Mouse (Mus musculus) forebrain, postnatal 0 days (tissue): ENCODE results near the gene Rusc1. TPM values are rescaled to one million over a fixed set of nuclear protein-coding genes. Genes with fewer than 3 reads are reported as not detected.

Experiments used
- ATAC-seq: fragments of 200-750 bp; cut with Nextera tagmentation; 2 replicates; pipeline ENCODE4 v1.8.0; 2017; ENCODE audit warnings: mild to moderate bottlenecking, moderate library complexity
- DNase-seq: peaks from one replicate; pipeline ENCODE4 v3.0.0-alpha.2; 2015
- H3K27ac ChIP-seq: fragments of 300-500 bp; sonication (generic); 2 replicates; pipeline ENCODE4 v1.5.1; 2014; ENCODE audit warnings: low read depth, mild to moderate bottlenecking, antibody characterized with exemption, low read length, moderate library complexity, mixed read lengths
- H3K27me3 ChIP-seq: fragments of 300-500 bp; sonication (generic); 2 replicates; pipeline ENCODE4 v1.6.1; 2014; ENCODE audit warnings: mild to moderate bottlenecking, low read length, mixed read lengths; ENCODE audit not compliant: insufficient read depth
- H3K36me3 ChIP-seq: fragments of 300-500 bp; sonication (generic); 2 replicates; pipeline ENCODE4 v1.6.1; 2014; ENCODE audit warnings: mild to moderate bottlenecking, moderate library complexity; ENCODE audit not compliant: insufficient read depth
- H3K4me1 ChIP-seq: fragments of 300-500 bp; sonication (generic); 2 replicates; pipeline ENCODE4 v1.6.1; 2014; ENCODE audit warnings: antibody characterized with exemption; ENCODE audit not compliant: insufficient read depth
- H3K4me2 ChIP-seq: fragments of 300-500 bp; sonication (generic); 2 replicates; pipeline ENCODE4 v1.6.1; 2014; ENCODE audit warnings: low read depth, mild to moderate bottlenecking, moderate library complexity
- H3K4me3 ChIP-seq: fragments of 300-500 bp; sonication (generic); 2 replicates; pipeline ENCODE4 v1.5.1; 2014; ENCODE audit warnings: low read depth, low read length, mixed read lengths
- H3K9ac ChIP-seq: fragments of 300-500 bp; sonication (generic); 2 replicates; pipeline ENCODE4 v1.6.1; 2014; ENCODE audit warnings: mild to moderate bottlenecking
- H3K9me3 ChIP-seq: fragments of 300-500 bp; sonication (generic); 2 replicates; pipeline ENCODE4 v1.6.1; 2016; ENCODE audit warnings: low read length
- CTCF ChIP-seq: sonication (generic); IDR thresholded peaks from 2 replicates; pipeline ENCODE4 v1.5.1; 2016; ENCODE audit warnings: antibody characterized with exemption, control low read depth, low read depth
- WGBS: fragments of 180-500 bp; shearing (Covaris S2); extraction: QIAGEN DNeasy Blood & Tissue Kit; methylation state at CpG from one replicate; pipeline ENCODE4 v1.1.7; 2014; 5-methylcytosine and 5-hydroxymethylcytosine counted together
- polyA plus RNA-seq: library from polyadenylated mRNA; unstranded; fragments of >200 nt; fragmentation: Nextera tagmentation; extraction: Ambion mirVana; gene quantifications from 2 replicates; pipeline ENCODE4 v1.2.1, GENCODE M21; 2015
- total RNA-seq: library from RNA; depleted of rRNA; stranded (reverse); fragments of >200 nt; gene quantifications from 2 replicates; pipeline ENCODE4 v1.2.3, GENCODE M21; 2014

Rusc1 gene
- total and polyA plus RNA-seq, 2 experiments from 2014 or later = 101 to 158 TPM

DNA sequence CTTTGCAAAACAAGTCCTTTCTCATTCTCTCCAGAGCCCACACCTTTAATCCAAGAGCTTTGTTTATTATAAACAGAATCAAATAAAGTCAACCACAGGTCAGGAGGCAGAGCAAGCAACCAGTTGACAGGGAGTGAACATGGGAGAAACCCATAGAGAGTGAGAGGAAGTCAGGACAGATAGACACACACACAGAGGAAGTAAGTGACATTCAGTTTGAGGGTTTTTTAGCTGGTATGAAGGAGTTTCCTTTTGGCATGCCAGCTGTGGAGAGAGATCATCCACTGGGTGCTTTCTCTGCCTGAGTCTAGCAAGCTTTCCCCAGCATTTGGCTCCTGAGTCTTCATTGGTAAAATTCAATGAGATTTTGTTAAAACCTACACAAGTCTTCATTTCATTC lies 13.8 kb upstream of the Rusc1 start:
- Histone ChIP-seq H3K4me1 (no peaks in the 10 kb centered on the region), H3K4me3 (no peak overlapping the region), H3K27me3 (no peaks in the 10 kb centered on the region), H3K4me2 (no peak overlapping the region), H3K27ac (no peak overlapping the region), H3K36me3 (no peaks in the 10 kb centered on the region), H3K9me3 (no peaks in the 10 kb centered on the region), H3K9ac (no peak overlapping the region)
- no peak for ATAC-seq
- TF ChIP-seq CTCF = no peak
- DNase-seq = no peak

DNA sequence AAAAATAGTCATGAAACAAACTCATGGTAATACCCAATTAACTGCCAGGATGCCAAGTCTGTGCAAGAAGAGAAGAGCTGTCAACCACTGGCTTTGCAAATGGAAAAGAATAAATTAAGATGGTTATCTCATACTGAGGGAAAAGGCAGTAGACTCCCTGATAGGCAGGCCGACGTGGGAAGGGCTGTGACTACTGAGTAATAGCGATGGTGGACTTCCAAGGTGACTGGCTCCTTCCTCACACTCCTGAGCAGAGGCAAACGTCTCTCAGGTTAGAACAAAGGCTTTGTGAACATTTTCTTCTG lies 10.1 kb upstream of the Rusc1 start:
- ATAC-seq (no peak), DNase-seq (no peak)
- 75% methylated on average over 4 of the region's 4 CpGs for WGBS
- Histone ChIP-seq H3K27ac (no peak overlapping the region), H3K4me2 (no peak overlapping the region), H3K9ac (no peak overlapping the region), H3K27me3 (no peaks in the 10 kb centered on the region), H3K36me3 (peaks cover 11% of the 10 kb centered on the region), H3K4me1 (peaks cover 15% of the 10 kb centered on the region; the same call in 1 of the 2 replicates), H3K4me3 (no peak overlapping the region), H3K9me3 (no peaks in the 10 kb centered on the region)
- TF ChIP-seq CTCF = no peak

DNA sequence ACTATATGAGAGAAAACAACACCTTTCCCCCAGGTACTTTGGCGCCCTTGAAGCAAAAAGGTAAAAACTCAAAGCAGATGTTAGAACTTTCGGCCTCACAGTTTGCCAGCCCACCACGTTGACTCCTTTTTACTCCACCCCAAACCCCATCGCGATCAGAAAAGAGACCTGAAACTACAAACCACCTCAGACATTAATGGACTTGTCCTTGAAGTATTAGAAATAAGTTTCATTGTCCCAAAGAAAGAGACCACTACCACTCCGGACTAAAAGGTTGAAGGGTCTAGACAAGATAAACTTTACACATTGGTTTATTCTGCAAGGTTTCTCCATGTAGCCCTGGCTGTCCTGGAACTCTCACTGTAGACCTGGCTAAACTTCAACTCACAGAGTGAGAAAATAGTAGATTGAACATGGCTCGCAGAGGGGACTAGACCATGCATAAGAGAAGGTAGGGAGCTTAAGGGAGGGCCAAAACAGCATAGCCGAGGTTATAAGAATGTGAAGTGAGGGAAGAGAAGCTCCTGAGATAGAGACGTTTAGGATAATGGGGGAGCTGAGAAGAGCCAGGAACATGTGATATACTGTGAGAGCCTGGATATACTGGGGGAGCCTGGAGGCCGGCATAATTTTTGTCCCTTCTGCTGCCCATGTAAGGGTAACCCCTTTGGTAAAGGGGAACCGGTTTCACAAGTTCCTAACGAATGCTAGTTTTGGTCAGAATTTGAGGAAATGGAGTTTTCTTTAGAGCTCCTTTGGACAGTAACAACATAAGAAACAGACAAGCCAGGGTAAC lies 9.6 kb upstream of the Rusc1 start:
- no peak for DNase-seq
- WGBS = 65% methylated on average over 12 of the region's 12 CpGs
- Histone ChIP-seq H3K4me2 (peak overlapping the region; percentile 78), H3K36me3 (peaks cover 16% of the 10 kb centered on the region), H3K9me3 (no peaks in the 10 kb centered on the region), H3K4me3 (peak overlapping the region; percentile 61), H3K27ac (0 out of 2 replicates have a peak overlapping the region, but pooled peaks have one; percentile 35), H3K27me3 (no peaks in the 10 kb centered on the region), H3K9ac (no peak overlapping the region), H3K4me1 (peaks cover 15% of the 10 kb centered on the region; the same call in 1 of the 2 replicates)
- no peak for ATAC-seq
- no peak for TF ChIP-seq CTCF

DNA sequence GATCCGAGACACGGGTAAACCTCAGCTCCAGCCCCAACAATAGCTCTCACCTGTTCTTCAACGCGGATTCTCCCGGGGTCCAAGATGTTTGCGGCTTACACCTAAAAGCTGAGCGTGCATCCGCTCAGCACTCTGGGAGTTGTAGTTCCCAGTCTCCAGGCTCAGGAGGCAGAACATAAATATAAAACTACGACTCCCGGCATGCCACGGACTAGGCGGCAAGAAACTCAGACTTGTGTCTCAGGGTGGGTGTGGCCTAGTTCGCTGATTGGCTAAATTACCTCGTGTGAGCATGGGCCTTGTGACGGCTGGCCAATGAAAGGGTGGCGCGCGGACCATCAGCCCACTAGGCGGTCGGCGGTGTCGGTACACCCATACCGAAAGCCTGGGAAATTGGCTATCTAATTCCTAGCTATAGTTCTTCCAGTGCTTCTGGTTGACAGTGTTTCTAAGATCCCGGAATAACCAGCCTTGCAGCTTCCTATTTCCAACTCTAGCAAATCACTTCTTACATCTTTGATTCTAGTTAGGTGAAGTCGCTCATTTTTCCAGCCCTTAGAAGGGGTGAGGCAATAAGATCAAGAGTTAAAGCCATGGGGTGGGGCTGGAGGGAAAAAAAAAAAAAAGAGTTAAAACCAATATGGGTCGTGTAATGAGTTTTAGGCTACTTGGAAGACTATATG lies 8.8 kb upstream of the Rusc1 start, which contains the start of gene Fdps:
TSS of gene Fdps (minus strand) at position 148 of the 683 bp plus-strand sequence.
- H3K4me1 ChIP-seq = peaks cover 15% of the 10 kb centered on the region; the same call in 1 of the 2 replicates
- WGBS = under 1% methylated on average over 26 of the region's 26 CpGs
- peaks cover 23% of the 10 kb centered on the region for H3K36me3 ChIP-seq
- peak within 1 kb of the TSS; percentile 50 for H3K9ac ChIP-seq
- peak; percentile 56 for TF ChIP-seq CTCF
- no peaks in the 10 kb centered on the region for H3K27me3 ChIP-seq
- peak within 1 kb of the TSS; percentile 61 for H3K4me3 ChIP-seq
- peak within 1 kb of the TSS; percentile 55 for H3K27ac ChIP-seq
- ATAC-seq (peak; percentile 100), DNase-seq (peak; percentile 98)
- peak within 1 kb of the TSS; percentile 78 for H3K4me2 ChIP-seq
- no peaks in the 10 kb centered on the region for H3K9me3 ChIP-seq

DNA sequence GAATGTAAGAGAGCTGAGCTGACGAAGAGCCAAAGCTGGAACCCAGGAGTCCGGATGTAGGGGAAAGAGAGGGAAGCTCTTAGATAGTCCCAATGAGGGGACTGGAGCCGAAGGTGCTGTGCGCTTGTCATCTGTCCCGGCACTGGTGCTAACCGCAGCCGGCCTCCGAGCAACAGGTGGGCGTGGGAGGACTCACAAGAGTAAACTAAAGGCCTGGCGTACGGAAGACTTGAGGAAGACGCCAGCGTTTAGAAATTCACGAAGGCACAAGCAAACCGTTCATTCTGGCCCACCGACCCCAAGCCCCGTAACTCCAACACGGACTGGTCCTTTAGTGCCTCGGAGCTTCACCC lies 8.3 kb upstream of the Rusc1 start:
- Histone ChIP-seq H3K9ac (peak overlapping the region; percentile 50), H3K27me3 (no peaks in the 10 kb centered on the region), H3K27ac (peak overlapping the region; percentile 55), H3K36me3 (peaks cover 28% of the 10 kb centered on the region), H3K4me2 (peak overlapping the region; percentile 78), H3K4me3 (peak overlapping the region; percentile 61), H3K4me1 (peaks cover 15% of the 10 kb centered on the region; the same call in 1 of the 2 replicates), H3K9me3 (no peaks in the 10 kb centered on the region)
- no peak for TF ChIP-seq CTCF
- WGBS = under 1% methylated on average over 19 of the region's 19 CpGs
- DNase-seq = no peak
- peak; percentile 12 for ATAC-seq

DNA sequence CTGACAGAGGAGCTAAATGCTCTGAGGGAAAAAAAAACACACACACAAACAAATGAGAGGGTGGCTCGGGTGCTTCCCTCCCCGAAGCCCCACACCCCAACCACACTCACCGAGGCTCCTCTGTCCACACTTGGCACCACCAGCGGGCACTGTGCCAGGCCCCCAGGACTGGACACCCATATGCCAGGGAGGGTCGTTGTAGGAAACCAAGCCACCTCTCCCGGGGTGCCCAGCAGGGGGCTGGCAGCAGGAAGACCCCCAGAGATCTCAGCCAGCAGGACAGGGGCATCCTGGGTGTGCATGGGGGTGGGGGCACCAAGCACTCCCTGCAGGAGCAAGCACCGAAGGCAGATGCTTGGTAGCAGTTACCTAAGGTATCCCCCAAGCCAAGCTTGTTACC lies 7.7 kb upstream of the Rusc1 start, which contains the start of gene Gm43738:
TSS of gene Gm43738 (minus strand) at position 289 of the 400 bp plus-strand sequence.
- Histone ChIP-seq H3K4me2 (peak within 1 kb of the TSS; percentile 78), H3K4me1 (peaks cover 15% of the 10 kb centered on the region; the same call in 1 of the 2 replicates), H3K27me3 (no peaks in the 10 kb centered on the region), H3K9ac (peak within 1 kb of the TSS; percentile 50), H3K4me3 (peak within 1 kb of the TSS; percentile 61), H3K27ac (peak within 1 kb of the TSS; percentile 55), H3K9me3 (no peaks in the 10 kb centered on the region), H3K36me3 (peaks cover 35% of the 10 kb centered on the region)
- ATAC-seq (no peak), DNase-seq (no peak)
- WGBS = 18% methylated on average over 7 of the region's 7 CpGs
- no peak for TF ChIP-seq CTCF

DNA sequence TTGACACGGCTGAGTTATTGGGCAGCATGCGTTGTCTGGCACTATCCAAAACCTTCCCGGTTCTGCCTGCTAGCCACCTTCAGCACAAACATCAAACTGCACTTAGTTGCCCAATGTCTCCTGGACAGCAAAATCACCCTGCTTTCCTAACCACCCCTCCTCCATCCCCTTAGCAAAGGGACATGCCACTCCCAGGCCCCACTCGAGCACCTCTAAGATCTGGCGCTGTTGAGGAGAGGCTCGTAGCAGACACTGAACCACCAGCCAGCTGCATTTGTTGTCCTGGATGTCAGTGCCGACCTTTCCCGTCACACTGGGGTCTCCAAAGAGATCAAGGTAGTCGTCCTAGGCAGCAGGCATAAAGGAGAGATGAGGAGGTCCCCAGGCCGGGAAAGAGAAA lies 910 bp upstream of the Rusc1 start:
- Histone ChIP-seq H3K9me3 (no peaks in the 10 kb centered on the region), H3K4me1 (0 out of 2 replicates have a peak, but pooled peaks cover 10% of the 10 kb centered on the region), H3K9ac (no peak overlapping the region), H3K4me3 (no peak overlapping the region), H3K27me3 (no peaks in the 10 kb centered on the region), H3K27ac (no peak overlapping the region), H3K4me2 (no peak overlapping the region), H3K36me3 (peaks cover 49% of the 10 kb centered on the region)
- WGBS = 85% methylated on average over 10 of the region's 10 CpGs
- no peak for DNase-seq
- TF ChIP-seq CTCF = no peak
- no peak for ATAC-seq
